Mouse (Mus musculus): Measurements from ENCODE around the gene Fam118b.

The Fam118b gene

GRCm38 (mm10) chr9:35263431-35263830 lies 4.2 kb downstream of the Fam118b start:
- no peak for DNase-seq (ENCODE audit: low spot score in 2 of 2)

- no peak for DNase-seq (ENCODE audit: low spot score in 2 of 2)
Observed at GRCm38 (mm10) chr9:35262418-35262817, 5.2 kb downstream of the Fam118b start.

DNA sequence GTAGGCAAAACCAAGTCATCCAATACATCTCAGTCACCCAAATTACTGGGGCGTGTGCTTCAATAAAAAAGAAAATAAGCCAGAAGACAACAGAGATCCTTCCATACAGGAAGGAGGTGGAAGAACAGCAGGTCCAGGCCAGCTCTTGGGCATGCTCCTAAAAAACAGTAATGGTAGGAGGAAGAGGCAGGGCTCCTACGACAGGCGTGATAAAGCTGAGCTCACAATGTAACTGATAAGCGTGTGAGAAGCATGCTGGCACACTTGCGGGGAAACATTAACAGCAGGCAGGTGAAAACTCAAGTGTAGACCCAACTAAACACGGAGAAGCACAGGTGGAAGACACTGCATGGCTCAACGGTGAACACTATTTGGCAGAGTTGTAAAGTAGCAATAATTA lies 10.2 kb downstream of the Fam118b start:
- DNase-seq (ENCODE audit: low spot score in 2 of 2): no peak

- DNase-seq (ENCODE audit: low spot score in 2 of 2): no peak
Observed at GRCm38 (mm10) chr9:35249476-35249875, 18.1 kb downstream of the Fam118b start.

- DNase-seq (ENCODE audit: low spot score in 2 of 2): no peak
Observed at GRCm38 (mm10) chr9:35247405-35247804, 20.2 kb downstream of the Fam118b start.

DNA sequence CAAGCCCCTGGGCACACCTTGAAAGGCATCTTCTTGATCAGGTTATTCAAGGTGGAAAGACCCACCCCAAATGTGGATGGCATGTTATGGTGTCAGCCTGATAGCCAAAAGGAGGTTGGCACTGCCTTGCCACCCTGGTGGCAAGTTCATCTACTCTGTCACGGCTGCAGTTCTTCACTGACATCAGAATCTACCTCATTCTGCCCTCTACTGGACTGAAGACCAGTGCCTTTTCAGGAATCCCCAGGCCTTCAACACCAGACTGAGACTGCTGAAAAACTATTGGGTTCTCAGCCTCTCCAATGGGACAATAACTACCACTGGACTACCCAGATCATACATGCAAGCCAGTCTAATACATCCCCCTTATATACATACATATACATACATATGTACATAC lies 27.9 kb downstream of the Fam118b start:
- no peak for DNase-seq (ENCODE audit: low spot score in 2 of 2)

- DNase-seq (ENCODE audit: low spot score in 2 of 2): no peak
Observed at GRCm38 (mm10) chr9:35238915-35239571, 28.6 kb downstream of the Fam118b start.

DNA sequence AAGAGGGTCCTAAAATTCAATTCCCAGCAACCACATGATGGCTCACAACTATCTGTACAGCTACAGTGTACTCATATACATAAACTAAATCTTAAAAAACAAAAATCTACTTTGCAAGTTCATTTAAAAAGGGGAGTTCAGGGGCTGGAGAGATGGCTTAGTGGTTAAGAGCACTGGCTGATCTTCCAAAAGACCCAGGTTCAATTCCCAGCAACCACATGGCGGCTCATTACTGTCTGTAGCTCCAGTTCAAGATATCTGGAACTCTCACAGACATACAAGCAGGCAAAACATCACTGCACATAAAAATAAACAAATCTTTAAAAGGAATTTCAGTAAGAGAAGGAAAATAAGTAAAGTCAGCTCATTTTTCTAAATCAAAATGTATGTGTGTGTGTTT lies 29.2 kb downstream of the Fam118b start:
- DNase-seq (ENCODE audit: low spot score in 2 of 2): no peak

DNA sequence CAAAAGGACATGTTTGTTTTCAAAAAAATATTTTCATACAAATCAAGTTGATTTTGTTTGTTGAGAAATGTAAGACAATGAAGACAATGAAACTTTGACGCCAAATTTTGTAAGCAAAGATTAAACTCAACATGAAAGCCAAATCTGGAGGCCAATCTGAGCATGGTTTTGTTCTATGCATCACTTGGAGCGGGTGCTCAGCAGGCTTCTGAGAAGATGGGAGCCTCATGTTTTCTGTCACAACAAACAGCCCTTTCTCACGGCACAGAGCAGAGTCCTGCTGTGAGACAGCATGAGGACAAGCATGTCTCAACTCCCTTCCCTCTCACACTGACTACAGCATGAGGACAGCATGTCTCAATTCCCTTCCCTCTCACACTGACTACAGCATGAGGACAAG lies 31.6 kb downstream of the Fam118b start:
- no peak for DNase-seq (ENCODE audit: low spot score in 2 of 2)

GRCm38 (mm10) chr9:35228671-35229070 lies 38.9 kb downstream of the Fam118b start:
- no peak for DNase-seq (ENCODE audit: low spot score in 2 of 2)

- no peak for DNase-seq (ENCODE audit: low spot score in 2 of 2)
Observed at GRCm38 (mm10) chr9:35223466-35223865, 44.1 kb downstream of the Fam118b start.

DNA sequence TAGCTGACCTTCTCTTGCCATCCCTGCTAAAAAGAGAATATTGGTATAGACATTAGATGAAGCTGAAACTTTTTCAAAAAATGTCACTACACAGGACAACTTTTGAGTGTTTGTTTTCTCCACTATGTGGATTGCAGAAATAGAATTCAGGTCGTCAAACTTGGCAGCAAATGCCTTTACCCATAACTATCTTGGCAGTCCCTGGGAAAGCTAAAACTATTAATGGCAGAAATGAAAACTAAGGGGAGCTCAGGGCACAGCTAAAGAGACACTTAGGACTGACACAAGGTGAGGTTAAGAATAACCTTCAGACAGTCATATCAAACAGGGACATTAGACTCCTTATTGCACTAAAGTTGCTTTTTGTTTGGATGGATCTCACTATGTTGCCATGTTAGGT lies 49.6 kb downstream of the Fam118b start:
- no peak for DNase-seq (ENCODE audit: low spot score in 2 of 2)

GRCm38 (mm10) chr9:35211573-35212511 lies 55.8 kb downstream of the Fam118b start:
- no peak for DNase-seq (ENCODE audit: low spot score in 2 of 2)

- DNase-seq (ENCODE audit: low spot score in 2 of 2): peak; percentile 98 to 99
Observed at GRCm38 (mm10) chr9:35210542-35211474, 56.8 kb downstream of the Fam118b start, which contains the start of gene Foxred1. TSS of gene Foxred1 (minus strand) at chr9:35211055.

- no peak for DNase-seq (ENCODE audit: low spot score in 2 of 2)
Observed at GRCm38 (mm10) chr9:35204421-35204820, 63.2 kb downstream of the Fam118b start.

- DNase-seq (ENCODE audit: low spot score in 2 of 2): no peak
Observed at GRCm38 (mm10) chr9:35203536-35203935, 64.1 kb downstream of the Fam118b start.

DNA sequence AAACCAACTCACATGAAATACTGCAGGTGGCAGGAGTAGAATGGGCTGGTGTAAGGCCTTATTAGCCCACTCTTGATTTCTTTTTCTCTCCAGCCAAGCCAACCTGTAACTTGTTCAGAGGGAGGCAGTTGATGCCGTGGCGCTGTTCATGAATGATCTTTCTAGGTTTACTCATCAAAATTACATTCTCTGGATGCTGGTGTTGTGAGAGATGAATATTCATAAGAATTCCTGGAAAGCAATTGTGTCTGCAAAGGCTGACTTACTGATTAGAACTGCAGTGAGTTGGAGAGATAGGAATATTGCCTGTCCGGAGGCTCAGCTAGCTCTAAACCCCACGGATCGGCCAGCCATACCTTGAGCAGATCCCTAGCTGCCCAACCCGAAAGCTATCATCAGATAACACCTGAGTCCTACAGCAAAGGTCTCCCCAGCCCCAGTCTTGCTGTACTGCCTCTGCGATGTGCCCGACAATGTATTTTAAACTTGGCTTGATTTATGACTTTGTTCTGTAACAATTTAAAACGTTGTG lies 67.0 kb downstream of the Fam118b start:
- DNase-seq (ENCODE audit: low spot score in 2 of 2): no peak

DNA sequence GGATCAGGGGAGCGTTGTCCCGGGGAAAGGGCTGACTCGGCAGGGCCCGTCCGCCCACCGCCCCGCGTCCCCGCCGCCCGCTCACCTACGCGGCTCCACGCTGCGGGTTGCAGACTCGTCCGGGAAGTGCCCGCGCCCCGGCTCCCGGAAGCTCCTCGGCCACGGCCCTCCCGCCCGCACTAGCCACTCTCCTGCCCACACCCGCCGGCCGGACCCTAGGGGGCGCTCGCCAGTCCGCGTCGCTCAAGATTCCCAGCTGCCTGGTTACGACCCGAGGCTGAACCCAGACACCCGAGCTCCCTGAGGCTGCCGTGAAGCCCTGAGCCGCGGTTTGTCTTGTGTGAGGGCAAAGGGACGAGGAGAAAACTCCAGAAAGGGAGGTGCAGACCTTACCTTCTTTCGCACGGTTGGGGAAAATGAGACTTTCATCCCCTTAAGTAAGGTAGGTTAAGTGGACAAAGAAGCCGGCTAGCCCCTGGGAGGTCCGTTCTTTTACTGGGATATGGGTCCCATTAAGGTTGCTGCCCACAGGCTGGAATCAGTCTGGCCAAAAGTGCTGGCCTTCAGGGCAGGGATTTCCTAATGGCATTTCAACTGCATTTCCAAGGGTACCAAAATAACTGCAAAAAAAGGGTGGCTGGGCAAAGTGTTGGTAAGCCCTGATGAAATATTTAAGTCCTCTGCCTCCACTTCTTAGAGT lies 67.7 kb downstream of the Fam118b start, which contains the start of the genes Srpr and Tirap:
Gene Srpr, plus strand, starts transcription at position 404 of the 700 bp plus-strand sequence.
Gene Tirap, minus strand, starts transcription at position 520 of the 700 bp plus-strand sequence.
- peak; percentile 61 to 76 for DNase-seq (ENCODE audit: low spot score in 2 of 2)

DNA sequence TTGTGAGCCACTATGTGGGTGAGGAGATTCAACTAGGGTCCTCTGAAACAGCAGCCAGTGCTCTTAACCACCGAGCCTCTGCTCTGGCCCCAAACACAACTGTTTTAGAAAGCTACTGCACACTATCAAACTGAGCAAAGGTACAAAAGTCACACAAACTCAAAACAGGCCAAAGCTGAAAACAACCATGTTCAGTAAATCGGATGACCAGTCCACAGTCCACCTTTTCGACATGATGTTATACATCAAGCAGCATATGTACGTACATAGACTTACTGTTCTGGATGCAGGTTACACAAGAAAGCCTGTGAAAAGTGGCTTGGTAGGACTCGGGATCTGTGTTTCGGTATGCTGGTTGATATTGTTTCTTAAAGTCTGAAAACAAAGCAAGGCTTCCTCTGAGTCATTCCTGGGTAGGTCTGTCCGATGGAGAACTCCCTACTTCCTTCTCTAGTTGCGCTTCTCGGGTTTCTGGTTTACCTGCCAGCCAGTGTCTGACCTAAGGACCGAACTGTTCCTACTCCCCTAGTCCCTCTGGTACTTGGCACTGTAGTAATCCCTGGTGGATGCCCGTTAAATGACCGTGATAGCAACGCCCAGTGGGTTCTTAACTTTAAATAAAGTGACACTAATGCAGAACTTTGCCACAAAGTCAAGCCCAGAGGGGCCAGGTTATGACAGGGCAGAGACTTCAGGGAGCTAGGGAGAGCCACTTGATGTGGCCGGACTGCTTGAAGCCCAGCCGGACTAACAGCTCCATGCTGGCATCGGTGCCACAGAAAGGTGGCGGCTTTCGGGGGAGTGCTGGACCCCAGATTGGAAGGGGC lies 68.4 kb downstream of the Fam118b start:
- no peak for DNase-seq (ENCODE audit: low spot score in 2 of 2)

DNA sequence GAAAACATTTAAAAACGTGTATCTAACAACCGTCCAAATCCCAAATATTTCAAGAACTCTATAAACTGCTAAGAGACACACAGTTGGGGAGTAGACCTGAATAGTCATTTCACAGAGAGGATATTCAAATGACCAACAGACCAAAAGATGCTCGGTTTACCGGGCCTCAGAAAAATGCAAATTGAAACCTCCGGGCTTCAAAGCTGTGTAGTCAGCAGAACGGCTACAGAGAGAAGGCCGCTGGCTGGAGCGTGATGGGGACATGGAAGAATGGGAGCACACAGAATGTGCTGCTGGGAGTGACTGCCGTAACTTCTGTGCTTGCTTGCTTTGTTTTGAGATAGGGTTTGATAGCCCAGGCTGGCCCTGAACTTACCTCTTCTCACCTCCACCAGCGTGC lies 69.3 kb downstream of the Fam118b start:
- no peak for DNase-seq (ENCODE audit: low spot score in 2 of 2)

All from frontal cortex, postnatal 14 days (tissue).